Mouse (Mus musculus) MN1 (cell line): Measurements from ENCODE around the gene Slc8b1.

Source experiments
- DNase-seq: peaks from one replicate; pipeline ENCODE4 v3.0.0-alpha.2; 2016; ENCODE audit warnings: low spot score

Slc8b1 gene

GRCm38 (mm10) chr5:120510982-120511642 lies at the start of gene Slc8b1:
Slc8b1 (plus strand) TSS chr5:120511168.
- peak; percentile 94 for DNase-seq

DNA sequence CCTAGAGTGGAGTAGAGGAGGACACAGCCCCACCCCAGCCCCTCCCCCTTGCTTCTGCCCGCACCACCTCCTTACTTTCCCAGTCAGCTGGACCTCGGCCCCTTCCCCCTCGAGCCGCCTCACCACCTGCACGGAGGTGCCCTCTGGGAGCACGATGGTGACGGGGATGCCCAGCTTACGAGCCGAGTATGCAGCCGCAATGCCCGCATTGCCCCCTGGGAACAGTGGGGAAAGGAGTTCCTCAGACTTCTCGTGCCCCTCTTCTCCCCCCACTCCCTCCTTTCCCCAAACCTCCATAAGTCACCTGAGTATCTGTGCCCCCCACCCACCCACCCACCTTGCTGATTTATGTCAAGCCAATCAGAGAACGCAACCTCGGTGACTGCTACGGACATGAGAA lies 49.1 kb upstream of the Slc8b1 start:
- DNase-seq = no peak

- no peak for DNase-seq
Measured at GRCm38 (mm10) chr5:120464321-120464720, 46.6 kb upstream of the Slc8b1 start.

GRCm38 (mm10) chr5:120465062-120465461 lies 45.9 kb upstream of the Slc8b1 start:
- DNase-seq = no peak

- DNase-seq = peak; percentile 81
Measured at GRCm38 (mm10) chr5:120465860-120466259, 45.1 kb upstream of the Slc8b1 start.

DNA sequence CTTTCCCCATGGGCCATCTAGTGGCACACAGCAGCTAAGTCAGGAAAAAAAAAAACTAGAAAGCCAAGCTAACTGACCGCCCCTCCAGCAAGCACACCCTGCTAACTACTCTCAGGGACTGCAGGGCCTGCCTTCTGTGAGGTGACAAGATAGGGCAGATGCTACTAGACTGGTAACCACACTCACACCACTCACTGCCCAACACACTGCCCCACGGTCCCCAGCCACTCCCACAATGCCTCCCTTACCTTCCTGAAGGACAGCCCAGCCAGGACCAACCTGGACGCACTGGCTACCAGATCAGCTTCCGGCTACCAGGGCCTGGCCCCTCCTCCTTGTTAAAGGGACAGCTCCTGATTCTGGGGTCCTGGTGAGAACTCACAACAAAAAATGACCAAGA lies 43.9 kb upstream of the Slc8b1 start:
- no peak for DNase-seq

GRCm38 (mm10) chr5:120468336-120468735 lies 42.6 kb upstream of the Slc8b1 start:
- no peak for DNase-seq

GRCm38 (mm10) chr5:120468830-120469229 lies 42.1 kb upstream of the Slc8b1 start:
- DNase-seq = no peak

GRCm38 (mm10) chr5:120471538-120471937 lies 39.4 kb upstream of the Slc8b1 start:
- no peak for DNase-seq

GRCm38 (mm10) chr5:120472770-120473169 lies 38.2 kb upstream of the Slc8b1 start, which contains the start of gene Sdsl:
Sdsl (minus strand) TSS chr5:120472810.
- no peak for DNase-seq

- DNase-seq = no peak
Measured at GRCm38 (mm10) chr5:120473361-120473760, 37.6 kb upstream of the Slc8b1 start.

DNA sequence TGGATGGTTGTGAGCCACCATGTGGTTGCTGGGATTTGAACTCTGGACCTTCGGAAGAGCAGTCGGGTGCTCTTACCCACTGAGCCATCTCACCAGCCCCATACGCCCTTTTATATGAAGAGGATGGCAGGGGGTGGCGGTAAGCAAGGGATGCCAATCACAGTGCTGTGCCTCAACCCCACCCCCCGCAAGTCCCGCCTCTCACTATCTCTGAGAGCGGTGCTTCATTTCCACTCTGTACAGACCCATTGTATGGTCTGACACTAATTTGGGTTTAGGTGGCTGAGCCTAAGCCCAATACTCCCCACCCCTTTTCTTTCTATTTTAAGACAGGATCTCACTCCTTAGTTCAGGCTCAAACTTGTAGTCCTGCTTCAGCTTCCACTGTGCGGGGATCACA lies 35.1 kb upstream of the Slc8b1 start:
- no peak for DNase-seq

DNA sequence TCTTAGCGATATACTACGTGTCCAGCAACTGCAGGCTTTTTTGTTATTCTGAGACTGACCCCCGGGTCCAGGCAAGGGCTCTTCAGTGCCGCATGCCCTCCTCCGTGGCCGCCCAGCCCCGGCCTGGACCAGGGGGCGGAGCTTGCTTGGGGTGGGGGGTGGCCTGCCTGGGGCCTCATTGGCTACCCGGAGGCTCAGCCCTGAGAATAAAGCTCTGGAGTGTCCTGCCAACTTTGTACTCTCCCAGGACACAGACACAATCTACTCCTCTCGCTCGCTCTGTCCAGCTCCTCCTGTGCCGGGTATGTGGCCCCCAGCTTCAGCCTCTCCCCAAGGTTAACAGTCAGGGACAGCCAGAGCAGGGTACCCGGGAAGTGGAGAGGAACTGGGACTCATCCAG lies 34.7 kb upstream of the Slc8b1 start, which contains the start of gene Sds:
Gene Sds (plus strand): TSS at position 231 of the 400 bp plus-strand sequence.
- DNase-seq = no peak

GRCm38 (mm10) chr5:120477993-120478392 lies 33.0 kb upstream of the Slc8b1 start:
- DNase-seq = no peak

DNA sequence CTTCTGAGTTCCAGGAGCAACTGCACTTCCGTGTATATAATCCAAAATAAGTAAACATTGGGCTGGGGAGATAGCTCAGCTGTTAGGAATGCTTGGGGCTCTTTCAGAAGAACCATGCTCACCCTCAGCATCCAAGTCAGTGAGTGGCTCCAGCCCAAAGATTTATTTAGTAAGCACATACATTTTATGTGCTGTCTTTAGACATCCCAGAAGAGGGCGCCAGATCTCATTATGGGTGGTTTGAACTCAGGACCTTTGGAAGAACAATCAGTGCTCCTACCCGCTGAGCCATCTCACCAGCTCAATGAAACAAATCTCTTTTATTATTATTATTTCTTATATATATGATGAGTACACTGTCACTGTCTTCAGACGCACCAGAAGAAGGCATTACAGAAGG lies 31.4 kb upstream of the Slc8b1 start:
- DNase-seq = no peak

- DNase-seq = no peak
Measured at GRCm38 (mm10) chr5:120481205-120481604, 29.8 kb upstream of the Slc8b1 start.

DNA sequence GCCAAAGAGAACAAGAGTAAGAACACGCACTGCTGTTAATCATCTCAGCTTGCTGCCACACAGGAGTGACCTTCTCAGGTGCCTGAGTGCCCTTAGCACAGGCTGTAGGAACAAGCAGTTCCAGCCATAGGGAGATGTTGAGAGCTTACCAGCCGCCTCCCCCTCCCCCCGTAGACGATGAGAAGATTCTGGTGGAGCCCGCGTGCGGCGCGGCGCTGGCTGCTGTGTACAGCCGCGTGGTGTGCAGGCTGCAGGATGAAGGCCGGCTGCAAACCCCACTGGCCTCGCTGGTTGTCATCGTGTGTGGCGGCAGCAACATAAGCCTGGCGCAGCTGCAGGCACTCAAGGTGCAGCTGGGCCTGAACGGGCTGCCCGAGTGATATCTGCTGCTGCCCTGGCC lies 27.6 kb upstream of the Slc8b1 start:
- DNase-seq = no peak

GRCm38 (mm10) chr5:120487844-120488243 lies 23.1 kb upstream of the Slc8b1 start:
- no peak for DNase-seq

DNA sequence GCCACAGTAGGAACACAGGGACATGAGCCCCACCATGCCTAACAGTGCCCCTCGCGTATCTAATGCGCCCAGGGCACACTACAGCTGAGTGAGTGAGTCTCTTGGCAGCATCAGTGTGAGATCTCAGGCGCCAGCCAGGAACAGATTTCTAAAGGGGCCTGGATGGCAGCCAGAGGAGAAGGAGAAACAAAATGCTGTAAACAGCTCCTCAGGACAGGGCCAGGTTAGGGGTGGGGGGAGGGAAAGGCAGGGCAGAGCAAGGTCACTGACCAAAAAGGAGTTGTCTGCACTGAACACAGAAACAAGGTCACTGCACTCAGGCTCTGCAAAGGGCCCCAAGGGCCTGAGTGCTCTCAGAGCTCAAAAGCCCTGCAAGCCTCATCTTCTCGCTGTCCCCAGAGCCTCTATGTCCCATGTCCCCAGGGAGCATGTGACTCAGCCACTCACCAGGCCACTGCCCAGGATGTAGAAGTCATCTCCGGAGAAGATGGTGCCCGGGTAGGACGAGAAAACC lies 20.2 kb upstream of the Slc8b1 start:
- peak; percentile 71 for DNase-seq

DNA sequence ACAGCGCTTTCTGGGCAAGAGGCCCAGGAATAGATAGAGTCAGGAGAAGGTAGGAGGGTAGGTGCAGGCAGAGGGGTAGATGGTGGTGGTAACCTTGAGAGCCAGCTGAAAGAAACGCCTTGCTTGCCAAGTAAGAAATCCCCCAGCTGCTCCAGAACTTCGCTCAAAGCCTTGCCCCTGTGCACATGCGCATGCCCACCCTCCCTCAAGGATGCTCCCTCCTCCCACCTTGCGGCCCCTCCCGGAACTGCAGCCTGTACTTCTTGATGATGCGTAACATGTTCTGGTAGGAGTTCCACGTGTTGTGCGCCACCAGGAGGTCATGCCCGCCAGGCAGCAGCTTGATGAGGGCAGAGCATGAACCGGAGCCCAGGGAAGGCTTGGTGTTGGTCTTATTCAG lies 18.5 kb upstream of the Slc8b1 start:
- no peak for DNase-seq

GRCm38 (mm10) chr5:120493440-120493839 lies 17.5 kb upstream of the Slc8b1 start:
- DNase-seq = no peak

DNA sequence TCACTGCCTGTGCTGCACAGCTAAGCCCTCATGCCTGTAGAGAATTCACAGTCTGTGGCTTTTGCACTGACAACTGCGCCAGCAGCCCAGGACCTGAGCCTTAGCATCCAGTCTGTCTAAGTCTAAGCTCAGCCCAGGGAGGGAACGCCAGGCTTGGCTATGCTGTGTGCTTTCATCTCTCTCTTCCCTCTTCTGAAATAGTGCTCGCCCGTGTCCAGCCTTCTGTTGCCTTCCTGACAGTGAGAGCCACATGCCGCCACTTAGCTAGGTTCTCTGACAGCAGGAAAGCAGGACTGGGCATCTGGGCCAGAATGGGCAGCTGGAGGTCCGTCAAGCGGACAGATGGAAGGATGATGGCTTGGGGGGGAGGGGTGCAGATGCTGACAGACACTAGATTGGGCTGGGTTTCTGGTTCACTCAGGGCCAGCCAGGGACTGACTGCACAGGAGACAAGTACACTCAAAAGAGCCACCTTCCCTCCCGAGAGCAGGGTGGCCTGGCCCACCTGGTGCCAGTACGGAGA lies 17.0 kb upstream of the Slc8b1 start:
- peak; percentile 26 for DNase-seq

- peak; percentile 14 for DNase-seq
Measured at GRCm38 (mm10) chr5:120495064-120495702, 15.8 kb upstream of the Slc8b1 start.
